Mouse (Mus musculus): Measurements from ENCODE around the gene Ncf1. TPM values are rescaled to one million over a fixed set of nuclear protein-coding genes. Genes with fewer than 3 reads are reported as not detected.

Gene Ncf1
- polyA plus RNA-seq, 1 experiment from 2014 or later, result 4.5 TPM

- Histone ChIP-seq H3K9ac (replicated peaks; ENCODE audit: low read depth, low read length) (no peak overlapping the region), H3K4me2 (replicated peaks; ENCODE audit: low read depth, low read length) (no peak overlapping the region), H3K36me3 (ENCODE audit: control insufficient read depth, insufficient read depth, low read length) (peaks cover 5% of the 10 kb centered on the region; the same call in 1 of the 2 replicates), H3K9me3 (ENCODE audit: control insufficient read depth, low read depth, low read length) (no peaks in the 10 kb centered on the region), H3K27ac (ENCODE audit: low read length) (no peak overlapping the region), H3K4me3 (ENCODE audit: low read depth, low read length) (no peak overlapping the region), H3K27me3 (ENCODE audit: control insufficient read depth, insufficient read depth, low read length) (no peaks in the 10 kb centered on the region), H3K4me1 (ENCODE audit: control insufficient read depth, insufficient read depth, low read length) (peaks cover 8% of the 10 kb centered on the region; the same call in 1 of the 2 replicates)
- no peak for ATAC-seq (ENCODE audit: insufficient number of reproducible peaks, insufficient read depth, low FRiP score, low read depth)
- WGBS, result 37% methylated on average over 4 of the region's 4 CpGs
Measured at GRCm38 (mm10) chr5:134173206-134173605, 56.2 kb downstream of the Ncf1 start.

- WGBS, result 91% methylated on average over 8 of the region's 8 CpGs
- Histone ChIP-seq H3K36me3 (ENCODE audit: control insufficient read depth, insufficient read depth, low read length) (peaks cover 10% of the 10 kb centered on the region; the same call in 1 of the 2 replicates), H3K9ac (replicated peaks; ENCODE audit: low read depth, low read length) (no peak overlapping the region), H3K4me2 (replicated peaks; ENCODE audit: low read depth, low read length) (no peak overlapping the region), H3K27ac (ENCODE audit: low read length) (no peak overlapping the region), H3K27me3 (ENCODE audit: control insufficient read depth, insufficient read depth, low read length) (no peaks in the 10 kb centered on the region), H3K4me3 (ENCODE audit: low read depth, low read length) (no peak overlapping the region), H3K9me3 (ENCODE audit: control insufficient read depth, low read depth, low read length) (no peaks in the 10 kb centered on the region), H3K4me1 (ENCODE audit: control insufficient read depth, insufficient read depth, low read length) (peaks cover 2% of the 10 kb centered on the region; the same call in 1 of the 2 replicates)
- ATAC-seq (ENCODE audit: insufficient number of reproducible peaks, insufficient read depth, low FRiP score, low read depth), result no peak
Measured at GRCm38 (mm10) chr5:134170167-134170566, 59.3 kb downstream of the Ncf1 start.

Other genes starting within 250 kb of the Ncf1 start
- gene Castor2, start 129.9 kb downstream of the Ncf1 start, polyA plus RNA-seq (2014; fragmentation: Nextera tagmentation; extraction: Ambion mirVana), result 5.0 and 6.1 TPM in 2 replicates
- gene Rcc1l, start 52.9 kb downstream of the Ncf1 start, polyA plus RNA-seq (2014; fragmentation: Nextera tagmentation; extraction: Ambion mirVana), result 23.3 and 23.8 TPM in 2 replicates
- gene Gtf2ird2, start 45.6 kb downstream of the Ncf1 start, polyA plus RNA-seq (2014; fragmentation: Nextera tagmentation; extraction: Ambion mirVana), result 8.5 and 10.1 TPM in 2 replicates
- gene Gtf2i, start 85.1 kb upstream of the Ncf1 start, polyA plus RNA-seq (2014; fragmentation: Nextera tagmentation; extraction: Ambion mirVana), result 178 and 184 TPM in 2 replicates
- gene Gtf2ird1, start 227.1 kb upstream of the Ncf1 start, polyA plus RNA-seq (2014; fragmentation: Nextera tagmentation; extraction: Ambion mirVana), result 107 and 112 TPM in 2 replicates

Data from stomach, embryonic 14.5 days (tissue).